Mouse (Mus musculus) testis, adult 2 months (tissue): Measurements from ENCODE around the gene B4galnt1.
A peak's percentile ranks its signal among the peaks of the same experiment; 100 is the strongest.

Experiments used
- CTCF ChIP-seq: fragments of 200-500 bp; IDR thresholded peaks from 2 replicates; pipeline ENCODE4 v1.5.1; 2012; ENCODE audit warnings: low read depth, mild to moderate bottlenecking, inconsistent platforms, low read length, moderate library complexity; ENCODE audit not compliant: control insufficient read depth, insufficient read depth, insufficient replicate concordance
- POLR2A ChIP-seq: fragments of 200-500 bp; IDR thresholded peaks from 2 replicates; pipeline ENCODE4 v1.6.1; 2012; ENCODE audit warnings: low read depth, mild to moderate bottlenecking, inconsistent platforms, low read length, moderate library complexity; ENCODE audit not compliant: control insufficient read depth

- TF ChIP-seq POLR2A (no peak), CTCF (peak; percentile 14; the same call in 1 of the 2 replicates)
Observed at GRCm38 (mm10) chr10:127120301-127121065, 44.5 kb upstream of the B4galnt1 start.
